Mouse (Mus musculus): ENCODE data around the gene Col5a1. TPM values are rescaled to one million over a fixed set of nuclear protein-coding genes. Genes with fewer than 3 reads are reported as not detected.

The Col5a1 gene
- total RNA-seq, 2 experiments from 2014 or later: 204 to 280 TPM

DNA sequence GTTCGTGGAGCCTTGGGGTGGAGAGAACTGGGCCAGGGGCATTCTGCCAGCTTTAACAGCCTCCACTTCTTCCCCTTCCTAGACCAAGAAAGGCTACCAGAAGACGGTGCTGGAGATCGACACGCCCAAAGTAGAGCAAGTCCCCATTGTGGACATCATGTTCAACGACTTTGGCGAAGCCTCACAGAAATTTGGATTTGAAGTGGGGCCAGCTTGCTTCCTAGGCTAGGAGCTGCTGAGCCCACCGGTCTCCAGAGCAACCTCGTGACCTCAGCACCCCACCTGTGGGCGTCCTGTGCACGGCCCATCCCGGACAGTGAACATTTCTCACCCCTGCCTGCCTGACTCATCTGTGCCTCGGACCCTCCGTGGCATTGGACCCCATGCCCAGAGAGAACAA, 150.6 kb downstream of the Col5a1 start:
- peak; percentile 12 for DNase-seq

DNA sequence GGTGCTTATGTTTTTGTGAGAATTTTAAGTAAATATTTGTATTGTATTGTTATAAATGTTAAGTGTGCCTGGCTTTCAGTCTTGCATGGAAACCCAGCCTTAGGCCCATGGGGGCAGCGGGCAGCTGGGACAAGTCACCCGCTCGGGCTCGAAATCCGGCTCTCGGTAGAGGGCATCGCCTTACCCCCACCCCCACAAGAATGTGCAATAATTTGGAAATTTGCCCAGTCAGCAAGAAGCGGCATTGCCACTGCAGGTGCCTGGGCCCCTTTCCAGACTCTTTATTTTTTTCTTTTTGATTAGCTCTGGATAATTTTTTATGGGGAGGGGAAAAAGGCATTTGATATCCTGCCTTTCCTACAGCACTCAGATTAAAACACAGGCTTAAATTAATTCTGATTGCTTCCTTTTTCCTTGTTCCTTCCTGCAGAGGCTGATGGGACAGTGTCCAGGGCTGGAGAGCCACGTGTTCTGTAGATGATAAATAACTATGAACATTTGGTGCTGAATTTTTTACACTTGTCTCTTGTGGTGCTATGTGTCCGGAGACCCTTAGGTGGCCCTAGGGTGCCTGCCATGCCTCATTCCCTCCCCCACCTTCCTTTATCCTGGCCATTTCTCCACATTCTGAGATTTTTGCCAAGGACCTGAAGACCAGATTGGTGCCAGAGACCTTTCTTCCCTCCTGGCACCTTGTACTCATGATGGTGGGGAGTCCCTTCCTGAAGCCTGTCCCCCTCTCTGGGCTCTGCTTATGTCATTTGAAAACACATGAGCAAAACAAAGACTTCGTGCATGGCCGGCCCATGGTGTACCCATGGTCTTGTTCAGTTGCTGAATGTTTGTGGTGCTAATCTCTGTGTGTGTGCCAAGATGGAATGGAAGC, 151.5 kb downstream of the Col5a1 start:
- DNase-seq: peak; percentile 7

DNA sequence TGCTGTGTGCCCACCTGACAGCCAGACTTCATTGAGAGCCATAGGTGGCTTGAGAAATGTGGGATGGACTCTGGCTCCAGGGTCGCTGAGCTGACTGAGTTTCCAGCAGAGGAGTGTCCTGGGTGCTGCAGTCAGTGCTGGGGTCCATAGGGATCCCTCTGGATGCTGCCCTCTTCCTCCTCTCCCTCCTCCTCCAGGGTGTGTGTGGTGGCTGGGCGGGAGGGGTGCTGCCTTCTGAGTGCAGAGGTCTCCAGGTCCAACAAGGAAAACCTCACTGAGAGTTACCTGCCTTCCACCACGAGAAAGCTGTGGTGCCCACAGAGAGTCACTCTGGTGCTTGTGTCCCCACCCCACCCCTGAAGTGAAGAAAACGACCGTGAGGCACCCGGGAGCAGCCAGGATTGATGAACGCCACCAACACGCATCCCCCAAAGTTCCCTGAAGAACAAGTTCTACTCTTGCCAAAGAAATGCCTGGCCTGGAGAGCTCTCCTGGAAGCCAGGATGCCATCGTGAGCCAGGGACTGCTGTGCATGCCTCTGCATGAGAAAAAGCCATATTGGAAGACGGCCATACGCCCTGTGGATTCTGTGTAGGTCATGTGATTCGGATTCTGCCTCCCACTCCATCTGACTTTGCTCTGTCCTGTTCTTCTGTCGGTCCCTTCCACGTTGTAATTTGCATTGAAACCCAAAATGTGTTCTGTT, 152.3 kb downstream of the Col5a1 start:
- DNase-seq: peak; percentile 19

DNA sequence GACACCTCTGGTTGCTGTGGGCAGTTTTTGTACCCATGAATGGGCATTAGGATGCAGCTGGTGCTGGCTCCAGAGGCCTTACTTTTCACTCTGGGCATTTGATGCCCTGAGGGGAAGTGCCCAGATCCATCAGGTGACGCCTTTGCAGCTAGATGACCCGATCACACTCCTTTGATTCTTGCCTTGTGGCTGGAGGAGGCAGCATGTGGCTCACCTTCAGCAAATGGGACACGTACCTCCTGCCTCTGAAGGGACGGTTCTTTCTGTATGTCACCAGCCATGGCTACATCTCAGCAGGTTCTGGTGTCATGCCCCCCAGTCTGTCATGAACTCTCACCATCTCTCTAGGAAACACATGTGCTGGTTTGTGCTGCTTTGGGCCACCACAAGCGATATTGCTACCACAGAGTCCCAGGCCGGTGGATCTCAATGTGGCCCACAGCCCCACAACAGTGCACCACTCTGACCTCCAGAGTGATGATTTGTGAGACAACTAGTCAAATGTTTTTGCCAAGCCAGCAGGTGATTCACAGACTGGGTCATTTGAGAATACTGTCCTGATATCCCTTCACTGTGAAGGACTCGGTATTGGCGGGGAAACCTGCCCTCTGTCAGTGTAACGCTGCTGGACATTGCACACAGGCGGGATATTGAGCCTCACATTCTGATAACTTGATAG, 153.6 kb downstream of the Col5a1 start:
- DNase-seq: no peak

DNA sequence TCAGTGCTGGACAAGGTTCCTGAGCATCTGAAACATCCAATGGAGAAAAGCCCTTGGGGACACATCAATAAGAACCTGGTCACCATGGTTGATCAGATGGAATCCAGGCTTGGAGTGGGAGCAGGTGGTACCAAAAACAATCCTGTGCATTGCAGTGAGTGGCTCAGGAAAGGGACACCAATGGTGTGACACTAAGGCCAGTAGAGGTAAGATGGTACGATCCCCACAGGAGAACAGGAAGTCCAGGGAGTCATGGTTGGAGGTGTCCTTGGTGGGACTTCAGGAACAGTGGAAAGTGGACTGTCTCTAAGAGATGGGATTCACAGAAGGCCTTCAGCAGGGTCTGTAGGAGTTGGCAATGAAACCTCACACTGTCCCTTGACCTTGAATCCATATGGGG, 154.2 kb downstream of the Col5a1 start:
- DNase-seq: no peak

DNA sequence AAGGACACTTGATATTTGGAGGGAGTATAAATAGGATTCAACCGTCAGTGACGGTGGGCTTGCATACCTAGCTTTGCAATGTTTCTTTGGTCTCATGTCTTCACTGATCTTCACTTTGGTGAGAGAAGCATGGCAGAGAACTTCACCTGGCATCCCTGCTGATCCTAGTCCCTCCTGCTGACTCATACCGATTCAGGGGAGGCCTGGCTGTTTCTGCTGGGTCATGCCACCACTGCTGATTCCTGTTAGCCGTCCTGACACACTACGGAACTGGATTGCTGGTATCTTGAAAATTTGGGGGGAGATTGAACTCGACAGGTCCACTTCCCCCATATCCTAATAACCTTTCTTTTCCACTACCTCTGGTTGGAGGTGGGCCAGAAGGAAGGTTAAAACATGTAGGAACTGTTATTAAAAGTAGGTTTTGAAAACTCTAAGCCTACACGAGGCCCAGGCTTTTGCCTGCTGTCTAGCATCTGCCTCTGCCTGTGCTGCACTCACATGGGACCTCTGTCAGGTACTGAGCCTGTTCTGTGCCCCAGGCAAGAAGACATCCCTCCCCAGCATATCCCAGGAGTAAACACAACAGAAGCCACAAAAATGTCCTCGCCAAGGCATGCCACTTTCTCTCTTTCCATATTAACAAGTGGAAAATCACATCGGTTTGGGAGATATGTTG, 158.8 kb downstream of the Col5a1 start:
- DNase-seq: no peak

DNA sequence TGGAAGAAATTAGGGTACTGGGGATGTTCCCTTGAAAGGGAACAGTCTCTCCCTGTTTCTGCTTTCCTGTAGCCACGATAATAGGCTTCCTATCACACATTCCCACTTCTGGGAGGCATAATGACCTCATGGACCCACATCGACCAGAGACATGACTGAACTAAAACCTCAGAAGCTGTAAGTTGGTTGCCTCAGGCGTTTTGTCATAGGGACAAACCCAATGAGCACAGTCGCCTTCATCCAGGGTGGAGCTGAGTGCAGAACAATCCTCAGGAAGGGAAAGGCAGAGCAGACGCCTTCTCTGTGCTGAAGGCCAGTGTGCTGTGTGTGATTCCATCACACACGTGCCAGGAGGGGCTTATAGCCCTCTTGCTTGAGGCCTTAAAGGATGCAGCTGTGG, 160.1 kb downstream of the Col5a1 start:
- no peak for DNase-seq

DNA sequence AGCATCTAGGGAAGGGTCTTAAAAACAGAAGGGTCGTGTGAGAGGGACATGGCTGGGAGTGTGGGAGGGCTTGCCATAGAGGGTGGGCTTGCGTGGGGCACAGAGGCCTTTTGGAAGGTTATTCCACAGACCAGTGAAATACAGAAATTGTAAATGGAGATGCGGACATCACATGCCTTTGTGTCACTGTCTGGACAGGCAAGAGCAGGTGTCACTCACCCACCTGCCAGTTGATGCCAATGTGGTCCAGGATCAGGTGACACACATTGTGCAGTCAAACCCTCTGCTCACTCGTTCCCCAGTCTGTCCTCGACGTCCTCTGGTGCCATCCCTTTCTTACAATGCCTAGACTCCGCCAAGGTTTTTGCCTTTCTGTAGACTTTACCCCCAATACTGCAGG, 160.9 kb downstream of the Col5a1 start:
- DNase-seq: no peak

DNA sequence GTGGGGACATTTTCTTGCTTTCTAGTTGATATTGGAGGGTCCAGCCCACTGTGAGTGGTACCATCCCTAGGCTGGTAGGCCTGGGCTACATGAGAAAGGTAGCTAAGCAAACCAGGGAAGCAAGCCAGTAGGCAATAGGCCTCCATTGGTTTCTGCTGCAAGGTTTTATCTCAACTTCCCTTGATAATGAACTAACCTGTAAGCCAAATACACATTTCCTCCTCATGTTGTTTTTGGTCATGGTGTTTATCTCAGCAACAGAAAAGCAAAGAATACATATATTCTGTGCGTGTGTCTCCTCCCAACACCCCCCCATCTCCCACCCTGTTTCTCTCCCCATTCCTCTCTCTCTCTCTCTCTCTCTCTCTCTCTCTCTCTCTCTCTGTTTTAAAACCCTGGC, 173.7 kb downstream of the Col5a1 start:
- no peak for DNase-seq

DNA sequence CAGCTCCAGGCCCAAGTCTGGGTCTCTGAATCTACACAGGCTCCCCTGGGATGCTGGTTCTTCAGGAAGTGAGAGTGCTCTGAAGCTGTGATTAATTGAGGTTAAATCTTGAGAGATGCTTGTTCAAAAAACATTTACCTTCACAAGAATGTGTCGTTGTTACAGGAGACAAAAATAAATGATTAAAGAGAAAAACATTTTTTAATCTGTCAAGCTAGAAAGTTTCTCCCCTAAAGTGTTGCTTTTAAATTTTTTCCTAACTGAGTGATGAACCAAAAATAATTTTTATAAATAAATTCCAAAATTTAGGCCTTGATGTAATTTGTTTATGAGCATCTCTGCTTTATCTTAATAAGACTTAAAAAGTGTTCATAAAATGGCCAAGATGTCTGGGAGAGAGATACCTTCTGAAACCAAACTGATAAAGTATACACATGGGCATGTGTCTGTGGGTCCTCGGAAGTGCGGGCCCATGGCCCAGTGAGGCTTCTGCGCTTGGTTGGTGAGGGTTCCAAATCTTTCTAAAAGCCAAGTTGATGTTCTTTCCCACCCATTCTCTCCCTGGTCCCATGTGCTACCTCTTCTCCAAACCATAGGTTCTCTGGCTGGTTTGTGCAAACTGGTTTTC, 177.6 kb downstream of the Col5a1 start:
- DNase-seq: no peak

DNA sequence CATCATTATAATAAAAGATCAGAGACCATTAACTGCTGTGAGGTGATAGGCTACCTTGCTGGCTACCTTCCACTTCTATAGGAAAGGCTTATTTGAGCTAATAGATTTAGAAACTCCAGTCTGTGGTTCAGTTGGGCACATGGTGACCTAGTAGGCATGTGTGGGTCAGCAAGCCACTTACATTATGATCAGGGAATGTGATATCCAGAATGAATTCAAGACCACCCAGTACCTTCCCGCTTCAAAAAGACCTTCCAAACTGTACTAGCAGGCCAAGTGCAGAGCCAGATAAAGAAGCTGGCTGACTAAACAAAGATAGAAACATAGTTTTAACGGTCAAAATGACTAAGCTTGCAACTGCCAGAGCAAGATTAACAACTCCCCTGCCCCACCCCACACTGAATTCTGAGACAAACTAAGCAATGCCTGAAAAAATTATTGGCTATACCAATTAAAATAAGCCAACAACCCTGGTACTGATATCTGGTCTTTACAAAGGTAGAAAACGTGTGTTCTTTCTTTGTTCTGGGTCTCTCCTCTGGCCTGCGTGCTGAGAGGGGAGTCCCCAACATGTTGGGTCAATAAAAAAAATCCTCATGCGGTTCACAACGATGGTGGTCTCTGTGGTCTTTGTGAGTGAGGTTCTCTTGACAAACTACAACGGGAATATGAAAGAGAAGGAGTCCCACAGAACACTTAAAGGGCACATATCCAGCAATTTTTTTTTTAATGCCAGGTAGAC, 178.3 kb downstream of the Col5a1 start:
- no peak for DNase-seq

DNA sequence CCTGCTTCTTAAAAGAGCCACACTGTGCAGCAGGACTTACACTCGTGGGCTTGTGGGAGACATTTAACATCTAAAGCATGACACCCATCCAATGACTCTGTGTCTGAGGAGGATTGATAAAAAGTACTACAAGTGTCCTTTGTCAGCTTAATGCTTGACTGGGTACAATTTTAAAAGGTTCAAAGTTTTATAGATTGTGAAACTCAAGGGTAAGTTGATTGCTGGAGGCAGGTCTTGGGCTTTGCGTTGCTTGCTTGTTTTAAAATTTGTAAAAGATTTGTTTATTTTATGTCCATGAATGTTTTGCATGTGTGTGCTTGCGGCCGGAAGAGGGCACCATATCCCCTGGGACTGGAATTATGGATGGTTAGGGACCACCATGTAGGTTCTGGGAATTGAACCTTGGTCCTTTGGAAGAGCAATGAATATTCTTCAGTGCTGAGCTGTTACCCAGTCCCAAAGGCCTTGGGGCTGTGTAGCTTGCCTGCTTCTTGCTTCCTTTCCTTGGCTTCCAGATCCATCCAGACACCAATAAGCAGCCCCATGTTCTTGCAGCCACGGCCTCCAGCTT, 178.9 kb downstream of the Col5a1 start:
- no peak for DNase-seq

DNA sequence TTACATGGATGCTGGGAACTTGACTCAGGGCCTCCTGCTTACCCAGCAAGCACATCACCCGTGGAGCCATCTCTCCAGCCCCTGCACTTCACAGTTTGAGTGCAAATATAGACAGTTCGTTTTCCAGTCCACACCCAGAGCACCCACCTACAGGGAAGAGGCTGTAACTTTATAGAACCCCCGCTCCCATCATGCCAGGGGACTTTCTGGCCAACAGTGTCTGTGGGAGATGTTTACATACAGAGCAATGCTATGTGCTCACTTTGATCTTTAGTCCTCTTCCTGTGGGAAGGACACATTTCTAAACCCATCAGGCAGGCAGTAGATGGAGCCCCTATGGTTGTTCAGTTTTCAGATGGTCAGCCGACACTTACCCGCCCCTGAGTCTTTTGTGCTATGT, 180.5 kb downstream of the Col5a1 start:
- no peak for DNase-seq

DNA sequence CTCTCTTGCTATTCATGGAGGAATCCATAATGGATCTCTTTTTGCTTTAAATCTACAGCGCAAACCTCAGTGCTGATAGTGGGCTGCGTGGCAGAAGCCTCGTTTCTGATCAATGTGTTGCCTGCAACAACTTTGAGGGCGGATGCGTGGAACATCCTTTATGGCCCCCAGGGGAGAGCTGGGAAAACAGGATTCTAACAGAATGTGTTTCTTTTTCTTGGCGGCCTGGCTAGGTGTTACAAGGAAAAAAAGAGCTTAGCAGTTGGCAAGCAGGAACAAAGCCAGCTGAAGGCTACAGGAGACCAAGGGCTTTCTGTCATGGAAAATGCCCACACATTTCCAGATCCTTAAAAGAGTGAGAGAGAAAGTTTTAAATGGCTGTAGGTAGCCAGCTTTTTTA, 180.9 kb downstream of the Col5a1 start:
- no peak for DNase-seq

DNA sequence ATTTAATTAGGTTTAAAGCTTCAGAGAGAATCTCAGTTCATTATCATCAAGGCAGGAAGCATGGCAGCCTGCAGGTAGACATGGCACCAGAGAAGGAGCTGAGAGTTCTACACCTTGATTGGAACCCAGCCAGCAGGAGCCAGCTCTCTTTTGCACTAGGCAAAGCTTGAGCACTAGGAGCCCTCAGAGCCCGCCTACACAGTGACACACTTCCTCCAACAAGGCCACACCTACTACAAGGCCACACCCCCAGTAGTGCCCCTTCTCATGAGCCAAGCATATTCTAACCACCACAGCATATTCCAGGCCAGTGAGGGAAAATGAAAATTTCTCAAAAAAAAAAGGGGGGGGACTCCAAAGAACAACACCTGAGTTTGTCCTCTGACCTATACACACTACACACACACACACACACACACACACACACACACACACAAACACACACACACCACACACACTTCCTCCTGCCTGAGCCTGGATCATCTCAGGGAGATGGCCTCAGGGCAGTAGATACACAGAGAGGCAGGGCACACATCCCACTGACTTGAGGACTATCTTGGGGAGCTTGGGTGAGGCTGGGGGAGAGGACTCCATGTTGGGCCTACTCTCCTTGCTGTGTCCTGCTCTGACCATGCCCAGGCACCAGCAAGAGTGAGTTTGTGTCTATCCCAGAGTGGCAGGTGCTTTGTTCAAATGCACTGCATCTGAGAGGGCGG, 181.8 kb downstream of the Col5a1 start:
- no peak for DNase-seq

DNA sequence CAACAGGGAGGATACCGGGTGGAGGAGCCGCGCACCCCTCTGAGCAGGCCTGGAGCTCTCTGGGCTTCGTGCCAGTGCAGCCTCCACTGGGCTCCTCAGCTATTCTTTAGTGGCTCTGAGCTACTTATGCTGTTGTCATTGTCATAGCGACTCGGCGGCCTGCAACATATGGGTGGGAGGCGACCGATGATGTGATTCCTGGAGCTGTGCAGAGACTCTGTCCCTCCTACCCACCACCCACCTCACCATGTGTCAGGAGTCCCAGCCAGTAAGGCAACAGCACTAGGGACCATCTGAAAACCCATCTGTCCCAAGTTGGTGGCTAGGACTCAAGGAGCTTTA, 182.3 kb downstream of the Col5a1 start:
- DNase-seq: no peak

DNA sequence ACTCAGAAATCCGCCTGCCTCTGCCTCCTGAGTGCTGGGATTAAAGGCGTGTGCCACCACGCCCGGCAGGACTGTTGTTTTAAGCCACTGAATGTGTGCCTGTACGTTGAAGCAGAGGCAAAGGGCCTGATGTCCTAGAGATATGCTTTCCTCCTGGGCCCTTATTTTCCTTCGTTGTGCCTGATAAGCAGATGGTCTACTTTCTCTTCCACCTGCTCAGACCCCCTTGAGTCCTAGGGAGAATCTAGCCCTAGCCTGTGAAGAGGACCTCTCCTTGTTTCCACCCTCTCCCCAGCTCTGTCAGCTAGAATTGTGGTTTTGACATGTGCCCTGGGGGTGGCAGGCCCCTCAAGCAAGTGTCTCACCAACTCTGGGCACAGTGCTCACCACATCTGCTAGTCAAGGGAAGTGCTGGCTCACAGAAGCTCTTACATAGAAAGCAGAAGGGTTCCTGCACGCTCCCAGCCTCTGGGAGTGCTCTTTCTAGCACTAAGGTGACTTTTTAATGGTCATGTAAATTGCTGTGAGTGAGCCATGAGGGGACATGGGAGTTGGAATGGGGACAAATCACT, 189.5 kb downstream of the Col5a1 start:
- no peak for DNase-seq

DNA sequence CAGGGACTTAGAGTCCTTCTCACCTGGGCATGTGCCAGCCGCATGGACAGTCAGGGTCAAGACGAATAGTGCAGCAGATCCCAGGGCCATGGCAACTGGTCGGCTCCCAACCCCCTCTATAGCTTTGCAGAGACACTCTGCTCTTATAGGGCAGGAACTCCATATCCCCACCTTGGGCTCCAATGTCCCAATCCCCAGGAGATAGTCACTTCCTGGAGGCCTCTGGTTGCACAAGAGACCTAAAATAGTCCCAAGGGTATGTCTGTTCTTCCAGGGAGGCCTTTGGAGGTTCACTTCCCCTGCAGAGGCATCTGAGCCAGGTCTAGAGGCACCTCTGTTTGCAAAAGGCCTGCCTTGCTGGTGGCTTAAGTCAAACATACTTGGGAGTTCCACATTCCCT, 198.5 kb downstream of the Col5a1 start, which contains the start of gene Fcnb:
Gene Fcnb (minus strand): TSS at position 118 of the 400 bp plus-strand sequence.
- DNase-seq: no peak

DNA sequence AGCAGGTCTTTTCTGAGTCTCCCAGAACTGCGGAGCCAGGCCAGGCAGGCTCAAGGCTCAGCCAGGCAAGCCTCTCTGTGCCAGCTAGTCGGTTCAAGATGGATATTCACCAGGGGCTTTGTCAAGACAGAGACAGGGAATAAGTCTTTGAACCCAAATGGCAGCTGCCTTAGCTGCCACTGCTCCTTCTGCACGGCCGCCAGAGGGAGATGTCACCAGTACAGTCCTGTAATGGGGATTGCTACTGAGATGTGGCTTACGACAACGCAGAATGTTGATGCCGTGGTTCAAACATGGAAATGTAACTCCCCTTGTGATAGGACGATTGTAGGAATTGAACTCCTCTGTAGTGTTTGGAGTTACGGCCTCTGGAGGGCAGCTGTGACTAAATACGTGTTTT, 199.9 kb downstream of the Col5a1 start:
- DNase-seq: no peak

DNA sequence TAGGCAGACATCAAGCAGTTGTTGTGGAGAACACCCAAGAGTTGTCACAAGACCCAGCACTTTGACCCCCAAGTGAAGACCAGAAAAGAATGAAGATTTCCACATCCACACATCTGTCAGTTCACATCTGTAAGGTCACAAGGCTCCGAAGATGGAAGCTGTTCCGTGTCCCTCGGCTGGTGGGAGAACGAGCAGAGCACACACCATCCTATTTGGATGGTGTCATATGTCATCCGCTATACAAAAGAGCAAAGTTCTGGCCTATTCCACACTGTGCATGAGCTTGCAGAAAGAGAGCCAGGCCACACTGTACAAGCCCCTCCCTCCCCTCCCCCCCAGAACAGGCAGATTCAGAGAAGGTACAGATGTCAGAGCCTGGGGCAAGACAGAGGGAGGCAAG, 202.9 kb downstream of the Col5a1 start:
- no peak for DNase-seq
